Mouse (Mus musculus): Measurements from ENCODE around the gene Atg9b. TPM values are rescaled to one million over a fixed set of nuclear protein-coding genes. Genes with fewer than 3 reads are reported as not detected.

Atg9b gene
- total RNA-seq, 4 experiments from 2014 or later, result 4.7 to 5.8 (median 5.1) TPM

GRCm38 (mm10) chr5:24350531-24351250 is 41.3 kb downstream of the Atg9b start:
- no peak for DNase-seq (ENCODE audit: low spot score in 2 of 2)

GRCm38 (mm10) chr5:24350073-24350472 is 41.9 kb downstream of the Atg9b start:
- DNase-seq (ENCODE audit: low spot score in 2 of 2), result no peak

- DNase-seq (ENCODE audit: low spot score in 2 of 2), result no peak
Measured at GRCm38 (mm10) chr5:24348546-24348945, 43.4 kb downstream of the Atg9b start.

- peak; percentile 53 to 55 for DNase-seq (ENCODE audit: low spot score in 2 of 2)
Measured at GRCm38 (mm10) chr5:24348128-24348527, 43.8 kb downstream of the Atg9b start.

- DNase-seq (ENCODE audit: low spot score in 2 of 2), result no peak
Measured at GRCm38 (mm10) chr5:24347186-24347875, 44.6 kb downstream of the Atg9b start.

- no peak for DNase-seq (ENCODE audit: low spot score in 2 of 2)
Measured at GRCm38 (mm10) chr5:24346313-24346712, 45.6 kb downstream of the Atg9b start.

GRCm38 (mm10) chr5:24344477-24345051 is 47.4 kb downstream of the Atg9b start:
- no peak for DNase-seq (ENCODE audit: low spot score in 2 of 2)

GRCm38 (mm10) chr5:24343977-24344436 is 47.9 kb downstream of the Atg9b start:
- DNase-seq (ENCODE audit: low spot score in 2 of 2), result no peak

GRCm38 (mm10) chr5:24343379-24343778 is 48.6 kb downstream of the Atg9b start:
- no peak for DNase-seq (ENCODE audit: low spot score in 2 of 2)

GRCm38 (mm10) chr5:24342966-24343365 is 49.0 kb downstream of the Atg9b start:
- no peak for DNase-seq (ENCODE audit: low spot score in 2 of 2)

GRCm38 (mm10) chr5:24342205-24342963 is 49.6 kb downstream of the Atg9b start:
- no peak for DNase-seq (ENCODE audit: low spot score in 2 of 2)

- no peak for DNase-seq (ENCODE audit: low spot score in 2 of 2)
Measured at GRCm38 (mm10) chr5:24337821-24338220, 54.1 kb downstream of the Atg9b start.

GRCm38 (mm10) chr5:24337366-24337765 is 54.6 kb downstream of the Atg9b start:
- no peak for DNase-seq (ENCODE audit: low spot score in 2 of 2)

GRCm38 (mm10) chr5:24335888-24336511 is 55.9 kb downstream of the Atg9b start:
- no peak for DNase-seq (ENCODE audit: low spot score in 2 of 2)

GRCm38 (mm10) chr5:24334749-24335148 is 57.2 kb downstream of the Atg9b start:
- DNase-seq (ENCODE audit: low spot score in 2 of 2), result no peak

Other genes with a start within 250 kb of the Atg9b start
- 10 to 100 TPM; 11.0 to 12.9 (median 12.4) TPM for gene Nupl2, start 227.2 kb downstream of the Atg9b start, total RNA-seq (2022)
- gene Kcnh2, start 40.5 kb downstream of the Atg9b start, total RNA-seq (2022), result 10 to 100 TPM; 33.4 to 38.9 (median 37.6) TPM
- 1 to 10 TPM; 5.8 to 8.0 (median 6.9) TPM for gene Nos3, start 27.3 kb downstream of the Atg9b start, total RNA-seq (2022)
- 10 to 100 TPM; 54.5 to 65.4 (median 58.7) TPM for gene Abcb8, start 1.5 kb upstream of the Atg9b start, total RNA-seq (2022)
- 1 to 10 TPM in 1 of 4 experiments, under 1 TPM in 3; 0.16 to 1.1 (median 0.34) TPM for gene Asic3, start 21.2 kb upstream of the Atg9b start, total RNA-seq (2022)
- gene Cdk5, start 31.4 kb upstream of the Atg9b start, total RNA-seq (2022), result 100 to 1,000 TPM; 121 to 136 (median 129) TPM
- gene Slc4a2, start 31.7 kb upstream of the Atg9b start, total RNA-seq (2022), result 10 to 100 TPM; 31.0 to 52.6 (median 39.2) TPM
- 100 to 1,000 TPM; 128 to 142 (median 135) TPM for gene Fastk, start 53.1 kb upstream of the Atg9b start, total RNA-seq (2022)
- gene Tmub1, start 55.7 kb upstream of the Atg9b start, total RNA-seq (2022), result 10 to 100 TPM; 24.2 to 30.3 (median 27.3) TPM
- gene Agap3, start 60.0 kb upstream of the Atg9b start, total RNA-seq (2022), result 100 to 1,000 TPM; 521 to 543 (median 525) TPM
- gene Gbx1, start 135.1 kb upstream of the Atg9b start, total RNA-seq (2022), result 1 to 10 TPM in 3 of 4 experiments, under 1 TPM in 1; 0.65 to 1.4 (median 1.2) TPM
- 1 to 10 TPM in 2 of 4 experiments, under 1 TPM in 2; 0.65 to 4.1 (median 2.1) TPM for gene Asb10, start 148.8 kb upstream of the Atg9b start, total RNA-seq (2022)
- gene 4931409K22Rik, start 164.7 kb upstream of the Atg9b start, total RNA-seq (2022), result under 1 TPM in 2 of 4 experiments, not detected in 2; 0.11 to 0.16 TPM
- gene Abcf2, start 185.3 kb upstream of the Atg9b start, total RNA-seq (2022), result 10 to 100 TPM; 80.5 to 93.3 (median 83.7) TPM
- gene Chpf2, start 194.6 kb upstream of the Atg9b start, total RNA-seq (2022), result 10 to 100 TPM; 63.7 to 82.2 (median 70.9) TPM
- 100 to 1,000 TPM in 2 of 4 experiments, 10 to 100 TPM in 2; 98.6 to 117 (median 104) TPM for gene Smarcd3, start 232.3 kb upstream of the Atg9b start, total RNA-seq (2022)